Mouse (Mus musculus): ENCODE data around the gene H2-D1. TPM values are rescaled to one million over a fixed set of nuclear protein-coding genes. Genes with fewer than 3 reads are reported as not detected.

Gene H2-D1
- total and polyA plus RNA-seq, 3 experiments: 659 to 944 (median 880) TPM

GRCm38 (mm10) chr17:35243086-35243485, 19.4 kb upstream of the H2-D1 start:
- Histone ChIP-seq H3K4me3 (replicated peaks in 1 of 3; ENCODE audit: low read depth in 2 of 3, low read length in 2 of 3, poor library complexity in 1 of 3) (peak overlapping the region; percentile 90 to 92 (median 92)), H3K9ac (ENCODE audit: insufficient read depth, low read depth) (peak overlapping the region; percentile 99), H3K4me2 (ENCODE audit: insufficient read depth, low read depth, poor library complexity, severe bottlenecking) (peak overlapping the region; percentile 76), H3K9me3 (replicated peaks; ENCODE audit: low read length) (no peaks in the 10 kb centered on the region), H3K79me2 (replicated peaks; ENCODE audit: control insufficient read depth, extremely low read depth, insufficient read depth, poor library complexity, severe bottlenecking) (peaks cover 59% of the 10 kb centered on the region), H3K27ac (ENCODE audit: insufficient read depth, low read depth) (no peak overlapping the region), H3K27me3 (replicated peaks) (peaks cover 6% of the 10 kb centered on the region), H3K36me3 (replicated peaks in 1 of 2; ENCODE audit: control insufficient read depth in 1 of 2, insufficient read depth in 1 of 2, low read length in 1 of 2) (peaks cover 43 to 56% of the 10 kb centered on the region in 2 experiments), H3K4me1 (ENCODE audit: control insufficient read depth in 1 of 2, insufficient read depth in 2 of 2) (peaks cover 6 to 45% of the 10 kb centered on the region in 2 experiments)
- dilution Hi-C loops (cut with MboI; ENCODE audit: extremely low pct_ligation_motif_present, extremely low pct_unique_long_range_greater_than_20kb, low sequenced_read_pairs) (no loop called here), in situ Hi-C loops (cut with MboI; ENCODE audit: low pct_ligation_motif_present, low pct_unique_long_range_greater_than_20kb, low sequenced_read_pairs) (no loop called here)
- DNase-seq (ENCODE audit: extremely low read depth): no peak
- TF ChIP-seq NRF1 (IDR thresholded peaks at IDR 0.05; ENCODE audit: low read depth, low read length): no peak
- TF ChIP-seq POLR2AphosphoS2 (IDR thresholded peaks at IDR 0.05; ENCODE audit: low read depth, low read length): 0 out of 2 replicates have a peak, but pooled peaks have one; percentile 8
- TF ChIP-seq CTCF (conservative IDR thresholded peaks at IDR 0.05 in 1 of 2, IDR thresholded peaks at IDR 0.05 in 1 of 2; ENCODE audit: low read depth in 2 of 2, low read length in 2 of 2): peak in 1 of 2 experiments; percentile 19; a peak in 2 of 4 replicates

- dilution Hi-C loops (cut with MboI; ENCODE audit: extremely low pct_ligation_motif_present, extremely low pct_unique_long_range_greater_than_20kb, low sequenced_read_pairs): no loop called here
- TF ChIP-seq SIN3A (IDR thresholded peaks at IDR 0.05; ENCODE audit: low read length) (no peak), RCOR1 (conservative IDR thresholded peaks at IDR 0.05; ENCODE audit: low read depth, low read length) (no peak), USF2 (conservative IDR thresholded peaks at IDR 0.05; ENCODE audit: low read depth, low read length) (no peak), ZMIZ1 (IDR thresholded peaks at IDR 0.05; ENCODE audit: low read depth, low read length) (no peak), MAZ (IDR thresholded peaks at IDR 0.05; ENCODE audit: low read depth, low read length) (no peak), USF1 (IDR thresholded peaks at IDR 0.05; ENCODE audit: low read depth, low read length) (no peak)
- Histone ChIP-seq H3K4me3 (replicated peaks in 1 of 3; ENCODE audit: low read depth in 2 of 3, low read length in 2 of 3, poor library complexity in 1 of 3) (peak overlapping the region in 1 of 3 experiments; percentile 92), H3K9ac (ENCODE audit: insufficient read depth, low read depth) (peak overlapping the region; percentile 99; the same call in 1 of the 2 replicates), H3K27ac (ENCODE audit: insufficient read depth, low read depth) (no peak overlapping the region), H3K9me3 (replicated peaks; ENCODE audit: low read length) (no peaks in the 10 kb centered on the region), H3K36me3 (replicated peaks in 1 of 2; ENCODE audit: control insufficient read depth in 1 of 2, insufficient read depth in 1 of 2, low read length in 1 of 2) (peaks cover 61 to 72% of the 10 kb centered on the region in 2 experiments), H3K4me1 (ENCODE audit: control insufficient read depth in 1 of 2, insufficient read depth in 2 of 2) (peaks cover 6 to 41% of the 10 kb centered on the region in 2 experiments), H3K79me2 (replicated peaks; ENCODE audit: control insufficient read depth, extremely low read depth, insufficient read depth, poor library complexity, severe bottlenecking) (peaks cover 59% of the 10 kb centered on the region), H3K27me3 (replicated peaks) (peaks cover 14% of the 10 kb centered on the region), H3K4me2 (ENCODE audit: insufficient read depth, low read depth, poor library complexity, severe bottlenecking) (peak overlapping the region; percentile 76)
- in situ Hi-C loops (cut with MboI; ENCODE audit: low pct_ligation_motif_present, low pct_unique_long_range_greater_than_20kb, low sequenced_read_pairs): no loop called here
- DNase-seq (ENCODE audit: extremely low read depth): no peak
These were observed 17.5 kb upstream of the H2-D1 start for GRCm38 (mm10) chr17:35244999-35245398.

GRCm38 (mm10) chr17:35245731-35246623, 16.6 kb upstream of the H2-D1 start:
- peaks cover 59% of the 10 kb centered on the region for H3K79me2 ChIP-seq (replicated peaks; ENCODE audit: control insufficient read depth, extremely low read depth, insufficient read depth, poor library complexity, severe bottlenecking)
- peaks cover 3 to 32% of the 10 kb centered on the region in 2 experiments for H3K4me1 ChIP-seq (ENCODE audit: control insufficient read depth in 1 of 2, insufficient read depth in 2 of 2)
- dilution Hi-C loops (cut with MboI; ENCODE audit: extremely low pct_ligation_motif_present, extremely low pct_unique_long_range_greater_than_20kb, low sequenced_read_pairs) (no loop called here), in situ Hi-C loops (cut with MboI; ENCODE audit: low pct_ligation_motif_present, low pct_unique_long_range_greater_than_20kb, low sequenced_read_pairs) (no loop called here)
- H3K36me3 ChIP-seq (replicated peaks in 1 of 2; ENCODE audit: control insufficient read depth in 1 of 2, insufficient read depth in 1 of 2, low read length in 1 of 2): peaks cover 69 to 82% of the 10 kb centered on the region in 2 experiments
- no peak overlapping the region for H3K9ac ChIP-seq (ENCODE audit: insufficient read depth, low read depth)
- DNase-seq (ENCODE audit: extremely low read depth): no peak
- no peaks in the 10 kb centered on the region for H3K9me3 ChIP-seq (replicated peaks; ENCODE audit: low read length)
- H3K27ac ChIP-seq (ENCODE audit: insufficient read depth, low read depth): no peak overlapping the region
- H3K4me3 ChIP-seq (replicated peaks in 1 of 3; ENCODE audit: low read depth in 2 of 3, low read length in 2 of 3, poor library complexity in 1 of 3): no peak overlapping the region
- peaks cover 14% of the 10 kb centered on the region for H3K27me3 ChIP-seq (replicated peaks)
- H3K4me2 ChIP-seq (ENCODE audit: insufficient read depth, low read depth, poor library complexity, severe bottlenecking): no peak overlapping the region
- TF ChIP-seq MEF2A (IDR thresholded peaks at IDR 0.05; ENCODE audit: borderline replicate concordance, low read depth, low read length) (no peak), MXI1 (IDR thresholded peaks at IDR 0.05; ENCODE audit: low read depth, low read length) (no peak), ELF1 (IDR thresholded peaks at IDR 0.05; ENCODE audit: low read depth, low read length) (no peak), NELFE (IDR thresholded peaks at IDR 0.05; ENCODE audit: low read depth, low read length) (no peak), SIN3A (IDR thresholded peaks at IDR 0.05; ENCODE audit: low read length) (0 out of 2 replicates have a peak, but pooled peaks have one; percentile 22), MAX (IDR thresholded peaks at IDR 0.05; ENCODE audit: low read length) (no peak), NRF1 (IDR thresholded peaks at IDR 0.05; ENCODE audit: low read depth, low read length) (peak; percentile 7; the same call in 1 of the 2 replicates), ZMIZ1 (IDR thresholded peaks at IDR 0.05; ENCODE audit: low read depth, low read length) (no peak), RCOR1 (conservative IDR thresholded peaks at IDR 0.05; ENCODE audit: low read depth, low read length) (no peak), POLR2A (IDR thresholded peaks at IDR 0.05; ENCODE audit: low read depth, low read length) (0 out of 2 replicates have a peak, but pooled peaks have one; percentile 23), SMC3 (IDR thresholded peaks at IDR 0.05; ENCODE audit: low read depth, low read length) (peak; percentile 24; the same call in 1 of the 2 replicates), E2F4 (IDR thresholded peaks at IDR 0.05; ENCODE audit: insufficient replicate concordance, low read depth, low read length) (no peak), HCFC1 (IDR thresholded peaks at IDR 0.05; ENCODE audit: low read depth, low read length) (no peak), TBP (conservative IDR thresholded peaks at IDR 0.05; ENCODE audit: low read depth, low read length) (no peak), ZC3H11A (IDR thresholded peaks at IDR 0.05; ENCODE audit: low read depth, low read length) (no peak), CTCF (conservative IDR thresholded peaks at IDR 0.05 in 1 of 2, IDR thresholded peaks at IDR 0.05 in 1 of 2; ENCODE audit: low read depth in 2 of 2, low read length in 2 of 2) (peak; percentile 40 to 62; a peak in 2 of 4 replicates), BHLHE40 (IDR thresholded peaks at IDR 0.05; ENCODE audit: low read depth, low read length) (no peak), JUND (conservative IDR thresholded peaks at IDR 0.05; ENCODE audit: low read depth, low read length) (no peak), CHD2 (IDR thresholded peaks at IDR 0.05; ENCODE audit: low read length) (no peak)

All from CH12.LX (cell line).